Mouse (Mus musculus) liver, embryonic 14.5 days (tissue): ENCODE results near the gene Ccdc190. TPM values are rescaled to one million over a fixed set of nuclear protein-coding genes. Genes with fewer than 3 reads are reported as not detected.

ENCODE experiments used
- ATAC-seq: fragments of 200-750 bp; cut with Nextera tagmentation; 2 replicates; pipeline ENCODE4 v1.8.0; 2017; ENCODE audit warnings: moderate number of reproducible peaks, mild to moderate bottlenecking, moderate library complexity; ENCODE audit not compliant: insufficient read depth
- DNase-seq, 3 experiments: peaks; one replicate each; pipeline ENCODE4 v3.0.0-alpha.2; 2012 to 2013; ENCODE audit warnings: low read depth in 3 of 3, low spot score in 3 of 3
- H3K27ac ChIP-seq: fragments of 300-500 bp; sonication (generic); 2 replicates; pipeline ENCODE4 v1.5.1; 2014; ENCODE audit warnings: moderate library complexity, mild to moderate bottlenecking, control low read depth, inconsistent platforms
- H3K27me3 ChIP-seq: fragments of 300-500 bp; sonication (generic); 2 replicates; pipeline ENCODE4 v1.6.1; 2014; ENCODE audit warnings: mild to moderate bottlenecking, low read length, moderate library complexity; ENCODE audit not compliant: control insufficient read depth, insufficient read depth
- H3K36me3 ChIP-seq: fragments of 300-500 bp; sonication (generic); replicated peaks from 2 replicates; pipeline ENCODE4 v1.6.1; 2014; ENCODE audit warnings: low read depth; ENCODE audit not compliant: control insufficient read depth, insufficient read depth
- H3K4me1 ChIP-seq, 2 experiments: fragments of 200-500 bp in 1 of 2; fragments of 300-500 bp in 1 of 2; sonication (generic) in 1 of 2; replicated peaks; 2 replicates each; pipeline ENCODE4 v1.6.1; 2012 to 2014; ENCODE audit warnings: antibody characterized with exemption in 1 of 2, inconsistent platforms in 1 of 2, low read length in 1 of 2; ENCODE audit not compliant: control insufficient read depth in 2 of 2, insufficient read depth in 2 of 2
- H3K4me2 ChIP-seq: fragments of 300-500 bp; sonication (generic); 2 replicates; pipeline ENCODE4 v1.6.1; 2014; ENCODE audit warnings: low read depth, mild to moderate bottlenecking, control low read depth, moderate library complexity
- H3K4me3 ChIP-seq, 2 experiments: fragments of 200-500 bp in 1 of 2; fragments of 300-500 bp in 1 of 2; sonication (generic) in 1 of 2; 2 replicates each; pipeline ENCODE4 v1.5.1; 2012 to 2014; ENCODE audit warnings: low read depth in 2 of 2, low read length in 2 of 2, mild to moderate bottlenecking in 2 of 2, control low read depth in 1 of 2, inconsistent platforms in 1 of 2, moderate library complexity in 1 of 2; ENCODE audit not compliant: insufficient read depth in 1 of 2
- H3K9ac ChIP-seq: fragments of 300-500 bp; sonication (generic); replicated peaks from 2 replicates; pipeline ENCODE4 v1.6.1; 2014; ENCODE audit warnings: mild to moderate bottlenecking, control low read depth, moderate library complexity
- H3K9me3 ChIP-seq: fragments of 300-500 bp; sonication (generic); 2 replicates; pipeline ENCODE4 v1.6.1; 2016; ENCODE audit warnings: low read length, mixed read lengths; ENCODE audit not compliant: control insufficient read depth
- CTCF ChIP-seq: IDR thresholded peaks from 2 replicates; pipeline ENCODE4 v1.5.1; 2016; ENCODE audit warnings: antibody characterized with exemption, low read depth, control low read depth
- EP300 ChIP-seq: IDR thresholded peaks from 2 replicates; pipeline ENCODE4 v1.6.1; 2016; ENCODE audit warnings: antibody characterized with exemption, low read depth
- WGBS: fragments of 180-500 bp; shearing (Covaris S2); extraction: QIAGEN DNeasy Blood & Tissue Kit; methylation state at CpG from one replicate; pipeline ENCODE4 v1.1.7; 2014; ENCODE audit not compliant: insufficient replicate concordance; 5-methylcytosine and 5-hydroxymethylcytosine counted together
- polyA plus RNA-seq, 2 experiments: library from polyadenylated mRNA; depleted of rRNA in 1 of 2; stranded (reverse) in 1 of 2; unstranded in 1 of 2; fragments of >200 nt; fragmentation: Nextera tagmentation in 1 of 2; extraction: Ambion mirVana in 1 of 2; gene quantifications; 2 replicates each; pipeline versions ENCODE4 v1.2.1 to v1.2.3; 2012 to 2014

Gene Ccdc190
- polyA plus RNA-seq, 2 experiments: not detected

GRCm38 (mm10) chr1:169950651-169951050 is 22.2 kb downstream of the Ccdc190 start:
- ATAC-seq (no peak), DNase-seq (no peak)
- H3K9me3 ChIP-seq: no peaks in the 10 kb centered on the region
- no peak overlapping the region for H3K4me3 ChIP-seq
- H3K4me2 ChIP-seq: no peak overlapping the region
- H3K27ac ChIP-seq: no peak overlapping the region
- H3K4me1 ChIP-seq: no peaks in the 10 kb centered on the region
- TF ChIP-seq EP300 (no peak), CTCF (peak; percentile 54)
- WGBS: 74% methylated on average over 4 of the region's 4 CpGs
- no peaks in the 10 kb centered on the region for H3K27me3 ChIP-seq
- H3K9ac ChIP-seq: no peak overlapping the region
- no peaks in the 10 kb centered on the region for H3K36me3 ChIP-seq

GRCm38 (mm10) chr1:169951561-169951960 is 23.1 kb downstream of the Ccdc190 start:
- H3K27ac ChIP-seq: no peak overlapping the region
- no peak overlapping the region for H3K9ac ChIP-seq
- no peak for DNase-seq
- no peak for ATAC-seq
- no peaks in the 10 kb centered on the region for H3K27me3 ChIP-seq
- no peak overlapping the region for H3K4me2 ChIP-seq
- WGBS: 74% methylated on average over 6 of the region's 6 CpGs
- H3K4me3 ChIP-seq: no peak overlapping the region
- TF ChIP-seq EP300: no peak
- no peak for TF ChIP-seq CTCF
- H3K36me3 ChIP-seq: no peaks in the 10 kb centered on the region
- no peaks in the 10 kb centered on the region for H3K9me3 ChIP-seq
- no peaks in the 10 kb centered on the region for H3K4me1 ChIP-seq

GRCm38 (mm10) chr1:169952636-169953035 is 24.2 kb downstream of the Ccdc190 start:
- ATAC-seq: no peak
- H3K36me3 ChIP-seq: no peaks in the 10 kb centered on the region
- 76% methylated on average over 10 of the region's 10 CpGs for WGBS

GRCm38 (mm10) chr1:169953106-169953505 is 24.7 kb downstream of the Ccdc190 start:
- H3K36me3 ChIP-seq: no peaks in the 10 kb centered on the region
- no peak overlapping the region for H3K4me3 ChIP-seq
- no peak overlapping the region for H3K27ac ChIP-seq
- H3K4me2 ChIP-seq: no peak overlapping the region
- H3K27me3 ChIP-seq: no peaks in the 10 kb centered on the region
- TF ChIP-seq EP300: no peak
- TF ChIP-seq CTCF: no peak
- WGBS: 89% methylated on average over 10 of the region's 10 CpGs
- no peak for DNase-seq
- H3K4me1 ChIP-seq: no peaks in the 10 kb centered on the region
- no peaks in the 10 kb centered on the region for H3K9me3 ChIP-seq
- no peak overlapping the region for H3K9ac ChIP-seq
- ATAC-seq: no peak

More at GRCm38 (mm10) chr1:169952636-169953035, 24.2 kb downstream of the Ccdc190 start:
- Histone ChIP-seq H3K4me1 (no peaks in the 10 kb centered on the region), H3K27me3 (no peaks in the 10 kb centered on the region), H3K9me3 (no peaks in the 10 kb centered on the region), H3K4me2 (no peak overlapping the region), H3K9ac (no peak overlapping the region), H3K4me3 (no peak overlapping the region), H3K27ac (no peak overlapping the region)
- DNase-seq: no peak
- TF ChIP-seq CTCF: no peak
- no peak for TF ChIP-seq EP300

GRCm38 (mm10) chr1:169968792-169969515 is 40.5 kb downstream of the Ccdc190 start, which contains the start of gene Hsd17b7:
Hsd17b7 (minus strand) TSS chr1:169969241.
- Histone ChIP-seq H3K4me2 (peak within 1 kb of the TSS; percentile 77), H3K4me1 (peaks cover 3 to 9% of the 10 kb centered on the region in 2 experiments; a peak in 2 of 4 replicates), H3K27me3 (no peaks in the 10 kb centered on the region), H3K27ac (peak within 1 kb of the TSS; percentile 9), H3K4me3 (peak within 1 kb of the TSS; percentile 60 to 77), H3K9ac (peak within 1 kb of the TSS; percentile 64), H3K36me3 (no peaks in the 10 kb centered on the region), H3K9me3 (no peaks in the 10 kb centered on the region)
- DNase-seq: peak; percentile 96 to 97 (median 97)
- TF ChIP-seq CTCF (no peak), EP300 (no peak)
- peak; percentile 100 for ATAC-seq
- 1% methylated on average over 48 of the region's 48 CpGs for WGBS
